Mouse (Mus musculus): ENCODE measurements around the gene Park7. TPM values are rescaled to one million over a fixed set of nuclear protein-coding genes. Genes with fewer than 3 reads are reported as not detected.

Park7 gene
- total and polyA plus RNA-seq, 2 experiments from 2014 or later: 197 to 439 TPM

- H3K27me3 ChIP-seq (ENCODE audit: insufficient read depth, low read length): no peaks in the 10 kb centered on the region
- H3K4me3 ChIP-seq (ENCODE audit: low read depth, low read length): no peak overlapping the region
- H3K9me3 ChIP-seq (ENCODE audit: low read length): no peaks in the 10 kb centered on the region
- no peaks in the 10 kb centered on the region for H3K4me1 ChIP-seq (ENCODE audit: insufficient read depth)
- no peak overlapping the region for H3K27ac ChIP-seq (ENCODE audit: low read depth, low read length)
- DNase-seq (no peak), ATAC-seq (no peak)
- H3K9ac ChIP-seq: no peak overlapping the region
- H3K4me2 ChIP-seq (ENCODE audit: low read depth): no peak overlapping the region
- no peaks in the 10 kb centered on the region for H3K36me3 ChIP-seq (ENCODE audit: insufficient read depth)
- WGBS: 94% methylated on average over 7 of the region's 7 CpGs
- TF ChIP-seq CTCF (IDR thresholded peaks at IDR 0.05; ENCODE audit: low read depth): no peak
Measured at GRCm38 (mm10) chr4:150944707-150945106, 30.5 kb upstream of the Park7 start.

- WGBS: 65% methylated on average over 13 of the region's 13 CpGs
- Histone ChIP-seq H3K9me3 (ENCODE audit: low read length) (no peaks in the 10 kb centered on the region), H3K4me2 (ENCODE audit: low read depth) (no peak overlapping the region), H3K27me3 (ENCODE audit: insufficient read depth, low read length) (no peaks in the 10 kb centered on the region), H3K36me3 (ENCODE audit: insufficient read depth) (no peaks in the 10 kb centered on the region), H3K9ac (no peak overlapping the region), H3K4me3 (ENCODE audit: low read depth, low read length) (no peak overlapping the region), H3K27ac (ENCODE audit: low read depth, low read length) (no peak overlapping the region), H3K4me1 (ENCODE audit: insufficient read depth) (no peaks in the 10 kb centered on the region)
- DNase-seq (no peak), ATAC-seq (no peak)
- TF ChIP-seq CTCF (IDR thresholded peaks at IDR 0.05; ENCODE audit: low read depth): no peak
Measured at GRCm38 (mm10) chr4:150939991-150940651, 25.9 kb upstream of the Park7 start.

- no peak for DNase-seq
Measured at GRCm38 (mm10) chr4:150938063-150938452, 23.8 kb upstream of the Park7 start.

GRCm38 (mm10) chr4:150937293-150938062, 23.2 kb upstream of the Park7 start:
- Histone ChIP-seq H3K27me3 (ENCODE audit: insufficient read depth, low read length) (no peaks in the 10 kb centered on the region), H3K4me2 (ENCODE audit: low read depth) (no peak overlapping the region; the same call in 1 of the 2 replicates), H3K27ac (ENCODE audit: low read depth, low read length) (no peak overlapping the region), H3K4me3 (ENCODE audit: low read depth, low read length) (no peak overlapping the region), H3K4me1 (ENCODE audit: insufficient read depth) (no peaks in the 10 kb centered on the region), H3K9ac (no peak overlapping the region), H3K36me3 (ENCODE audit: insufficient read depth) (no peaks in the 10 kb centered on the region), H3K9me3 (ENCODE audit: low read length) (no peaks in the 10 kb centered on the region)
- TF ChIP-seq CTCF (IDR thresholded peaks at IDR 0.05; ENCODE audit: low read depth): no peak
- no peak for DNase-seq
- no peak for ATAC-seq
- WGBS: 80% methylated on average over 16 of the region's 16 CpGs

More at GRCm38 (mm10) chr4:150938063-150938452, 23.8 kb upstream of the Park7 start:
- Histone ChIP-seq H3K4me1 (ENCODE audit: insufficient read depth) (no peaks in the 10 kb centered on the region), H3K4me2 (ENCODE audit: low read depth) (no peak overlapping the region; the same call in 1 of the 2 replicates), H3K4me3 (ENCODE audit: low read depth, low read length) (no peak overlapping the region), H3K27ac (ENCODE audit: low read depth, low read length) (no peak overlapping the region), H3K9ac (no peak overlapping the region), H3K9me3 (ENCODE audit: low read length) (no peaks in the 10 kb centered on the region), H3K36me3 (ENCODE audit: insufficient read depth) (no peaks in the 10 kb centered on the region), H3K27me3 (ENCODE audit: insufficient read depth, low read length) (no peaks in the 10 kb centered on the region)
- no peak for ATAC-seq
- WGBS: 56% methylated on average over 14 of the region's 14 CpGs
- no peak for TF ChIP-seq CTCF (IDR thresholded peaks at IDR 0.05; ENCODE audit: low read depth)

- no peaks in the 10 kb centered on the region for H3K36me3 ChIP-seq (ENCODE audit: insufficient read depth)
- WGBS: 51% methylated on average over 1 of the region's 1 CpGs
Measured at GRCm38 (mm10) chr4:150933503-150933902, 19.3 kb upstream of the Park7 start.

GRCm38 (mm10) chr4:150927789-150928188, 13.6 kb upstream of the Park7 start:
- no peak overlapping the region for H3K4me3 ChIP-seq (ENCODE audit: low read depth, low read length)
- no peak overlapping the region for H3K9ac ChIP-seq
- H3K27me3 ChIP-seq (ENCODE audit: insufficient read depth, low read length): no peaks in the 10 kb centered on the region
- H3K4me2 ChIP-seq (ENCODE audit: low read depth): no peak overlapping the region
- 78% methylated on average over 10 of the region's 10 CpGs for WGBS
- no peaks in the 10 kb centered on the region for H3K36me3 ChIP-seq (ENCODE audit: insufficient read depth)
- no peak for ATAC-seq
- no peak for TF ChIP-seq CTCF (IDR thresholded peaks at IDR 0.05; ENCODE audit: low read depth)
- DNase-seq: no peak
- H3K4me1 ChIP-seq (ENCODE audit: insufficient read depth): no peaks in the 10 kb centered on the region
- H3K9me3 ChIP-seq (ENCODE audit: low read length): no peaks in the 10 kb centered on the region
- no peak overlapping the region for H3K27ac ChIP-seq (ENCODE audit: low read depth, low read length)

More at GRCm38 (mm10) chr4:150933503-150933902, 19.3 kb upstream of the Park7 start:
- DNase-seq (no peak), ATAC-seq (no peak)
- H3K4me1 ChIP-seq (ENCODE audit: insufficient read depth): no peaks in the 10 kb centered on the region
- no peak overlapping the region for H3K4me2 ChIP-seq (ENCODE audit: low read depth)
- H3K9me3 ChIP-seq (ENCODE audit: low read length): no peaks in the 10 kb centered on the region
- no peak for TF ChIP-seq CTCF (IDR thresholded peaks at IDR 0.05; ENCODE audit: low read depth)
- H3K27ac ChIP-seq (ENCODE audit: low read depth, low read length): no peak overlapping the region
- H3K27me3 ChIP-seq (ENCODE audit: insufficient read depth, low read length): no peaks in the 10 kb centered on the region
- no peak overlapping the region for H3K9ac ChIP-seq
- no peak overlapping the region for H3K4me3 ChIP-seq (ENCODE audit: low read depth, low read length)

All from forebrain, postnatal 0 days (tissue).